Mouse (Mus musculus): Measurements from ENCODE around the gene Erfe. TPM values are rescaled to one million over a fixed set of nuclear protein-coding genes. Genes with fewer than 3 reads are reported as not detected.

The Erfe gene
- polyA plus RNA-seq, 1 experiment, result not detected

GRCm38 (mm10) chr1:91417991-91418390, 51.8 kb downstream of the Erfe start:
- TF ChIP-seq POLR2A (IDR thresholded peaks at IDR 0.05; ENCODE audit: borderline replicate concordance, low read depth, low read length) (no peak), CTCF (IDR thresholded peaks at IDR 0.05; ENCODE audit: low read depth, low read length) (no peak)
- peaks cover 6% of the 10 kb centered on the region; the same call in 1 of the 2 replicates for H3K4me1 ChIP-seq (ENCODE audit: control insufficient read depth, insufficient read depth, low read length)
- H3K4me3 ChIP-seq (ENCODE audit: insufficient read depth, low read length), result no peak overlapping the region
- H3K27ac ChIP-seq (ENCODE audit: insufficient read depth, low read depth, low read length), result no peak overlapping the region

GRCm38 (mm10) chr1:91419862-91420600, 53.8 kb downstream of the Erfe start:
- Histone ChIP-seq H3K4me3 (ENCODE audit: insufficient read depth, low read length) (no peak overlapping the region), H3K4me1 (ENCODE audit: control insufficient read depth, insufficient read depth, low read length) (no peaks in the 10 kb centered on the region), H3K27ac (ENCODE audit: insufficient read depth, low read depth, low read length) (no peak overlapping the region)
- TF ChIP-seq CTCF (IDR thresholded peaks at IDR 0.05; ENCODE audit: low read depth, low read length), result no peak
- no peak for TF ChIP-seq POLR2A (IDR thresholded peaks at IDR 0.05; ENCODE audit: borderline replicate concordance, low read depth, low read length)

GRCm38 (mm10) chr1:91420601-91421065, 54.4 kb downstream of the Erfe start:
- no peaks in the 10 kb centered on the region for H3K4me1 ChIP-seq (ENCODE audit: control insufficient read depth, insufficient read depth, low read length)
- no peak overlapping the region for H3K4me3 ChIP-seq (ENCODE audit: insufficient read depth, low read length)
- no peak overlapping the region for H3K27ac ChIP-seq (ENCODE audit: insufficient read depth, low read depth, low read length)
- TF ChIP-seq CTCF (IDR thresholded peaks at IDR 0.05; ENCODE audit: low read depth, low read length) (no peak), POLR2A (IDR thresholded peaks at IDR 0.05; ENCODE audit: borderline replicate concordance, low read depth, low read length) (no peak)

Other genes starting within 250 kb of the Erfe start
- 0.97 and 1.2 TPM in 2 replicates for gene Rbm44, start 221.3 kb upstream of the Erfe start, polyA plus RNA-seq (2012; ENCODE audit: insufficient read depth, insufficient read length, missing spikeins)
- gene Ramp1, start 186.6 kb upstream of the Erfe start, polyA plus RNA-seq (2012; ENCODE audit: insufficient read depth, insufficient read length, missing spikeins), result 10.8 and 12.7 TPM in 2 replicates
- gene Ube2f, start 116.1 kb upstream of the Erfe start, polyA plus RNA-seq (2012; ENCODE audit: insufficient read depth, insufficient read length, missing spikeins), result 86.4 and 92.4 TPM in 2 replicates
- 19.2 and 22.6 TPM in 2 replicates for gene Scly, start 68.1 kb upstream of the Erfe start, polyA plus RNA-seq (2012; ENCODE audit: insufficient read depth, insufficient read length, missing spikeins)
- not detected in 2 replicates for gene Espnl, start 44.4 kb upstream of the Erfe start, polyA plus RNA-seq (2012; ENCODE audit: insufficient read depth, insufficient read length, missing spikeins)
- not detected in 2 replicates for gene Klhl30, start 15.4 kb upstream of the Erfe start, polyA plus RNA-seq (2012; ENCODE audit: insufficient read depth, insufficient read length, missing spikeins)
- 50.3 and 61.1 TPM in 2 replicates for gene Ilkap, start 32.4 kb downstream of the Erfe start, polyA plus RNA-seq (2012; ENCODE audit: insufficient read depth, insufficient read length, missing spikeins)
- 25.3 and 28.7 TPM in 2 replicates for gene Hes6, start 47.6 kb downstream of the Erfe start, polyA plus RNA-seq (2012; ENCODE audit: insufficient read depth, insufficient read length, missing spikeins)
- gene Per2, start 92.9 kb downstream of the Erfe start, polyA plus RNA-seq (2012; ENCODE audit: insufficient read depth, insufficient read length, missing spikeins), result 2.3 and 4.9 TPM in 2 replicates
- 6.9 and 7.0 TPM in 2 replicates for gene Traf3ip1, start 128.2 kb downstream of the Erfe start, polyA plus RNA-seq (2012; ENCODE audit: insufficient read depth, insufficient read length, missing spikeins)
- gene Asb1, start 174.1 kb downstream of the Erfe start, polyA plus RNA-seq (2012; ENCODE audit: insufficient read depth, insufficient read length, missing spikeins), result 2.6 and 4.2 TPM in 2 replicates